Mouse (Mus musculus) lung, adult 2 months (tissue): ENCODE measurements around the gene Tmem120b. TPM values are rescaled to one million over a fixed set of nuclear protein-coding genes. Genes with fewer than 3 reads are reported as not detected.
A peak's percentile ranks its signal among the peaks of the same experiment; 100 is the strongest.

Experiments
- DNase-seq: peaks from one replicate; pipeline ENCODE4 v3.0.0; 2022
- H3K4me1 ChIP-seq: fragments of 200-500 bp; 2 replicates; pipeline ENCODE4 v1.6.1; 2011; ENCODE audit warnings: low read length; ENCODE audit not compliant: control insufficient read depth, insufficient read depth
- H3K4me3 ChIP-seq: fragments of 200-500 bp; replicated peaks from 2 replicates; pipeline ENCODE3; 2011; ENCODE audit warnings: low read depth, mild to moderate bottlenecking, control low read depth, low read length; ENCODE audit errors: extremely low read depth
- CTCF ChIP-seq: fragments of 200-500 bp; IDR thresholded peaks from 2 replicates; pipeline ENCODE4 v1.5.1; 2011; ENCODE audit warnings: mild to moderate bottlenecking, low read length, control low read depth; ENCODE audit not compliant: insufficient read depth
- POLR2A ChIP-seq: fragments of 200-500 bp; IDR thresholded peaks from 2 replicates; pipeline ENCODE4 v1.6.1; 2011; ENCODE audit warnings: low read depth, mild to moderate bottlenecking, control low read depth, low read length, borderline replicate concordance; ENCODE audit errors: extremely low read depth
- WGBS: fragments of 180-500 bp; shearing (Covaris S2); methylation state at CpG from one replicate; pipeline ENCODE4 v1.1.7; 2018; 5-methylcytosine and 5-hydroxymethylcytosine counted together
- polyA plus RNA-seq: library from polyadenylated mRNA; depleted of rRNA; stranded (reverse); fragments of >200 nt; gene quantifications from 2 replicates; pipeline ENCODE4 v1.2.3, GENCODE M21; 2012

The Tmem120b gene
- polyA plus RNA-seq, 1 experiment, result 12.1 TPM

GRCm38 (mm10) chr5:123063141-123063540 is 5.1 kb upstream of the Tmem120b start:
- H3K4me1 ChIP-seq, result peaks cover 5% of the 10 kb centered on the region; the same call in 1 of the 2 replicates
- no peak for TF ChIP-seq CTCF
- H3K4me3 ChIP-seq, result no peak overlapping the region
- 84% methylated on average over 3 of the region's 3 CpGs for WGBS
- DNase-seq, result no peak

GRCm38 (mm10) chr5:123064207-123064606 is 4.0 kb upstream of the Tmem120b start:
- peaks cover 5% of the 10 kb centered on the region; the same call in 1 of the 2 replicates for H3K4me1 ChIP-seq
- 20% methylated on average over 6 of the region's 6 CpGs for WGBS
- TF ChIP-seq POLR2A (no peak), CTCF (peak; percentile 19; the same call in 1 of the 2 replicates)
- no peak overlapping the region for H3K4me3 ChIP-seq
- DNase-seq, result peak; percentile 46

GRCm38 (mm10) chr5:123067395-123067995 is 720 bp upstream of the Tmem120b start:
- 8% methylated on average over 6 of the region's 6 CpGs for WGBS
- DNase-seq, result no peak

GRCm38 (mm10) chr5:123068714-123069113 is 499 bp downstream of the Tmem120b start:
- peaks cover 3% of the 10 kb centered on the region; the same call in 1 of the 2 replicates for H3K4me1 ChIP-seq
- H3K4me3 ChIP-seq, result no peak overlapping the region
- DNase-seq, result no peak
- TF ChIP-seq POLR2A, result no peak
- TF ChIP-seq CTCF, result no peak
- WGBS, result 93% methylated on average over 2 of the region's 2 CpGs

More at GRCm38 (mm10) chr5:123067395-123067995, 720 bp upstream of the Tmem120b start:
- Histone ChIP-seq H3K4me1 (peaks cover 3% of the 10 kb centered on the region; the same call in 1 of the 2 replicates), H3K4me3 (no peak overlapping the region)
- TF ChIP-seq POLR2A (no peak), CTCF (no peak)

- peak; percentile 69 for TF ChIP-seq POLR2A
- TF ChIP-seq CTCF, result no peak
- peak; percentile 91 for DNase-seq
- 4% methylated on average over 45 of the region's 45 CpGs for WGBS
- peaks cover 9% of the 10 kb centered on the region for H3K4me1 ChIP-seq
- H3K4me3 ChIP-seq, result peak overlapping the region; percentile 80
These were observed 7.6 kb downstream of the Tmem120b start for GRCm38 (mm10) chr5:123075576-123076418.

- H3K4me1 ChIP-seq, result peaks cover 9% of the 10 kb centered on the region
- 2% methylated on average over 33 of the region's 35 CpGs for WGBS
- H3K4me3 ChIP-seq, result peak overlapping the region; percentile 80
- DNase-seq, result peak; percentile 35
- TF ChIP-seq CTCF (no peak), POLR2A (no peak)
These were observed 8.4 kb downstream of the Tmem120b start for GRCm38 (mm10) chr5:123076419-123077281.

GRCm38 (mm10) chr5:123079568-123079967 is 11.4 kb downstream of the Tmem120b start:
- no peak for DNase-seq
- Histone ChIP-seq H3K4me1 (peaks cover 9% of the 10 kb centered on the region), H3K4me3 (no peak overlapping the region)
- TF ChIP-seq CTCF (no peak), POLR2A (no peak)
- 55% methylated on average over 1 of the region's 1 CpGs for WGBS

- DNase-seq, result no peak
- H3K4me3 ChIP-seq, result no peak overlapping the region
- WGBS, result 38% methylated on average over 8 of the region's 8 CpGs
- TF ChIP-seq POLR2A, result no peak
- no peak for TF ChIP-seq CTCF
- peaks cover 9% of the 10 kb centered on the region for H3K4me1 ChIP-seq
These were observed 11.8 kb downstream of the Tmem120b start for GRCm38 (mm10) chr5:123080041-123080440.

- 96% methylated on average over 13 of the region's 13 CpGs for WGBS
- H3K4me3 ChIP-seq, result no peak overlapping the region
- no peak for TF ChIP-seq POLR2A
- TF ChIP-seq CTCF, result no peak
- peaks cover 9% of the 10 kb centered on the region for H3K4me1 ChIP-seq
- no peak for DNase-seq
These were observed 12.3 kb downstream of the Tmem120b start for GRCm38 (mm10) chr5:123080510-123080909.
